Comparison of ENCODE assay signal across 10 mouse cellular contexts in genomic region chr13:44056716-44057115, GRCm38 (mm10).
A peak's percentile ranks its signal among the peaks of the same experiment; 100 is the strongest.
DNase-seq lines count a peak whose midpoint lies in the region; ATAC-seq lines count a peak whose summit lies in the region.
"Had no signal": no experiment of that assay in that cellular context is flagged by ENCODE, and none has a peak within 500 bp of the region (broad histone marks: within the 10 kb centered on the region; RNA-seq: fewer than 3 reads in every experiment).

No protein-coding gene starts in this region.

- peaks cover 48% of the 10 kb centered on the region for H3K4me1 ChIP-seq in heart, embryonic 15.5 days (replicated peaks)
- H3K4me1 ChIP-seq in heart, embryonic 11.5 days (ENCODE audit: control insufficient read depth, insufficient read depth, low read length) = peaks cover 26% of the 10 kb centered on the region
- peaks cover 6% of the 10 kb centered on the region; the same call in 1 of the 2 replicates for H3K4me1 ChIP-seq in forebrain, embryonic 11.5 days (replicated peaks; ENCODE audit: control insufficient read depth, insufficient read depth, low read length)
- peaks cover 24% of the 10 kb centered on the region for H3K4me1 ChIP-seq in limb, embryonic 15.5 days

- DNase-seq in left cerebral cortex, postnatal 4 days = peak; percentile 28
- DNase-seq in left cerebral cortex, postnatal 14 days (ENCODE audit: low spot score in 2 of 2) = no peak
- no peak for DNase-seq in forebrain, embryonic 11.5 days (ENCODE audit: low spot score)
- DNase-seq in spleen, postnatal 4 days (ENCODE audit: low spot score in 2 of 2) = no peak
- DNase-seq: gastrocnemius, postnatal 25 days; kidney, adult 11 months; lung, postnatal 10 days had no signal

- intact Hi-C loops in left cerebral cortex, postnatal 4 days (cut with DNase I) = no loop called here
- intact Hi-C loops in left cerebral cortex, postnatal 14 days (cut with DNase I) = no loop called here

- H3K9ac ChIP-seq in heart, embryonic 15.5 days = no peak overlapping the region
- H3K9ac ChIP-seq in heart, embryonic 11.5 days (ENCODE audit: low read depth, low read length) = no peak overlapping the region
- H3K9ac ChIP-seq in forebrain, embryonic 11.5 days (ENCODE audit: low read length) = peak overlapping the region; percentile 5; the same call in 1 of the 2 replicates
- no peak overlapping the region for H3K9ac ChIP-seq in limb, embryonic 15.5 days

- no peaks in the 10 kb centered on the region for H3K36me3 ChIP-seq in heart, embryonic 15.5 days
- H3K36me3 ChIP-seq in heart, embryonic 11.5 days (ENCODE audit: control insufficient read depth, insufficient read depth, low read length) = no peaks in the 10 kb centered on the region
- no peaks in the 10 kb centered on the region for H3K36me3 ChIP-seq in forebrain, embryonic 11.5 days (ENCODE audit: control insufficient read depth, insufficient read depth, low read length)
- no peaks in the 10 kb centered on the region for H3K36me3 ChIP-seq in limb, embryonic 15.5 days

- no peaks in the 10 kb centered on the region for H3K27me3 ChIP-seq in heart, embryonic 15.5 days
- no peaks in the 10 kb centered on the region for H3K27me3 ChIP-seq in heart, embryonic 11.5 days (ENCODE audit: control insufficient read depth, insufficient read depth, low read length)
- H3K27me3 ChIP-seq in forebrain, embryonic 11.5 days (ENCODE audit: control insufficient read depth, insufficient read depth, low read length) = no peaks in the 10 kb centered on the region; the same call in 1 of the 2 replicates
- no peaks in the 10 kb centered on the region for H3K27me3 ChIP-seq in limb, embryonic 15.5 days

- H3K27ac ChIP-seq in heart, embryonic 15.5 days = peak overlapping the region; percentile 50
- H3K27ac ChIP-seq in heart, embryonic 11.5 days (ENCODE audit: low read depth, low read length) = no peak overlapping the region
- no peak overlapping the region for H3K27ac ChIP-seq in forebrain, embryonic 11.5 days (ENCODE audit: low read depth, low read length)
- peak overlapping the region; percentile 62; the same call in 1 of the 2 replicates for H3K27ac ChIP-seq in limb, embryonic 15.5 days

- WGBS in heart, embryonic 15.5 days = 63% methylated on average over 9 of the region's 9 CpGs
- 78% methylated on average over 9 of the region's 9 CpGs for WGBS in heart, embryonic 11.5 days (ENCODE audit: insufficient replicate concordance)
- 78% methylated on average over 9 of the region's 9 CpGs for WGBS in forebrain, embryonic 11.5 days
- WGBS in limb, embryonic 15.5 days = 55% methylated on average over 9 of the region's 9 CpGs

- no peaks in the 10 kb centered on the region for H3K9me3 ChIP-seq in heart, embryonic 15.5 days (replicated peaks)
- H3K9me3 ChIP-seq in heart, embryonic 11.5 days (replicated peaks; ENCODE audit: control insufficient read depth, low read length) = no peaks in the 10 kb centered on the region
- H3K9me3 ChIP-seq in forebrain, embryonic 11.5 days (ENCODE audit: control insufficient read depth, low read length) = no peaks in the 10 kb centered on the region
- no peaks in the 10 kb centered on the region for H3K9me3 ChIP-seq in limb, embryonic 15.5 days

- no peak for ATAC-seq in heart, embryonic 15.5 days (replicated peaks; ENCODE audit: insufficient number of reproducible peaks, insufficient read depth, low FRiP score, low read depth)
- no peak for ATAC-seq in heart, embryonic 11.5 days (replicated peaks; ENCODE audit: insufficient number of reproducible peaks, low FRiP score, low TSS enrichment)
- no peak for ATAC-seq in forebrain, embryonic 11.5 days (replicated peaks; ENCODE audit: low FRiP score)
- ATAC-seq in limb, embryonic 15.5 days (ENCODE audit: insufficient number of reproducible peaks, low FRiP score, low TSS enrichment, low read depth) = no peak

- no peak overlapping the region for H3K4me2 ChIP-seq in heart, embryonic 15.5 days
- no peak overlapping the region for H3K4me2 ChIP-seq in heart, embryonic 11.5 days
- H3K4me2 ChIP-seq in forebrain, embryonic 11.5 days (ENCODE audit: low read depth, low read length, severe bottlenecking) = no peak overlapping the region
- H3K4me2 ChIP-seq in limb, embryonic 15.5 days = no peak overlapping the region; the same call in 1 of the 2 replicates

- H3K4me3 ChIP-seq in heart, embryonic 15.5 days = no peak overlapping the region
- no peak overlapping the region for H3K4me3 ChIP-seq in heart, embryonic 11.5 days (ENCODE audit: low read depth, low read length)
- no peak overlapping the region for H3K4me3 ChIP-seq in forebrain, embryonic 11.5 days (ENCODE audit: low read depth, low read length)
- no peak overlapping the region for H3K4me3 ChIP-seq in limb, embryonic 15.5 days

Comparison
In these comparisons a context has a peak if more than half of its experiments do, and no peak if none do; other contexts are left out.
1. H3K27ac ChIP-seq: peak in heart, embryonic 15.5 days (single experiment) and limb, embryonic 15.5 days (single experiment); none in heart, embryonic 11.5 days (single experiment) and forebrain, embryonic 11.5 days (single experiment).